Mouse (Mus musculus) bone marrow macrophage, adult 2 months (primary cell): Measurements from ENCODE around the gene Aldh6a1.

Experiments used
- CTCF ChIP-seq: IDR thresholded peaks from 2 replicates; pipeline ENCODE4 v1.5.1; 2012; ENCODE audit warnings: low read depth, mild to moderate bottlenecking, low read length, moderate library complexity
- POLR2A ChIP-seq: IDR thresholded peaks from 2 replicates; pipeline ENCODE4 v1.6.1; 2012; ENCODE audit warnings: mild to moderate bottlenecking, low read depth, low read length, borderline replicate concordance

GRCm38 (mm10) chr12:84438697-84439096, 12.1 kb downstream of the Aldh6a1 start:
- no peak for TF ChIP-seq POLR2A
- no peak for TF ChIP-seq CTCF
